Mouse (Mus musculus): Measurements from ENCODE around the gene Pcdh10. TPM values are rescaled to one million over a fixed set of nuclear protein-coding genes. Genes with fewer than 3 reads are reported as not detected.

The Pcdh10 gene
- total RNA-seq (2021), result 100 to 1,000 TPM; 208 to 222 TPM

GRCm38 (mm10) chr3:45378145-45378544, at the start of gene Pcdh10:
Gene Pcdh10 (plus strand): TSS chr3:45378398.
- peak; percentile 99 for DNase-seq (ENCODE audit: low spot score in 2 of 2)
- intact Hi-C loops (cut with DNase I), result no loop called here

GRCm38 (mm10) chr3:45355919-45356318, 22.3 kb upstream of the Pcdh10 start:
- intact Hi-C loops (cut with DNase I), result no loop called here
- DNase-seq (ENCODE audit: low spot score in 2 of 2), result no peak

GRCm38 (mm10) chr3:45368952-45369351, 9.2 kb upstream of the Pcdh10 start:
- intact Hi-C loops (cut with DNase I), result no loop called here
- no peak for DNase-seq (ENCODE audit: low spot score in 2 of 2)

GRCm38 (mm10) chr3:45375761-45376500, 2.3 kb upstream of the Pcdh10 start:
- peak; percentile 75 to 85 for DNase-seq (ENCODE audit: low spot score in 2 of 2)
- intact Hi-C loops (cut with DNase I), result no loop called here

- intact Hi-C loops (cut with DNase I), result no loop called here
- DNase-seq (ENCODE audit: low spot score in 2 of 2), result peak; percentile 64
These were observed 1.5 kb upstream of the Pcdh10 start for GRCm38 (mm10) chr3:45376501-45377390.

- intact Hi-C loops (cut with DNase I), result no loop called here
- peak; percentile 70 for DNase-seq (ENCODE audit: low spot score in 2 of 2)
These were observed 703 bp upstream of the Pcdh10 start for GRCm38 (mm10) chr3:45377391-45377998.

- intact Hi-C loops (cut with DNase I), result no loop called here
- DNase-seq (ENCODE audit: low spot score in 2 of 2), result peak; percentile 42 to 49
These were observed 1.4 kb downstream of the Pcdh10 start for GRCm38 (mm10) chr3:45379541-45379971.

- intact Hi-C loops (cut with DNase I), result loop anchor here (10.0 kb wide), 1 partner anchor 955 kb away; no protein-coding TSS in a partner anchor
- peak; percentile 59 to 60 for DNase-seq (ENCODE audit: low spot score in 2 of 2)
These were observed 2.0 kb downstream of the Pcdh10 start for GRCm38 (mm10) chr3:45379972-45380761.

GRCm38 (mm10) chr3:45380811-45381761, 2.9 kb downstream of the Pcdh10 start:
- DNase-seq (ENCODE audit: low spot score in 2 of 2), result peak; percentile 55 to 63
- intact Hi-C loops (cut with DNase I), result loop anchor here (10.0 kb wide), 1 partner anchor 954 kb away; no protein-coding TSS in a partner anchor

- intact Hi-C loops (cut with DNase I), result loop anchor here (10.0 kb wide), 1 partner anchor 953 kb away; no protein-coding TSS in a partner anchor
- DNase-seq (ENCODE audit: low spot score in 2 of 2), result no peak
These were observed 4.0 kb downstream of the Pcdh10 start for GRCm38 (mm10) chr3:45382032-45382755.

GRCm38 (mm10) chr3:45383831-45384230, 5.6 kb downstream of the Pcdh10 start:
- DNase-seq (ENCODE audit: low spot score in 2 of 2), result no peak
- intact Hi-C loops (cut with DNase I), result loop anchor here (10.0 kb wide), 1 partner anchor 951 kb away; no protein-coding TSS in a partner anchor

GRCm38 (mm10) chr3:45385028-45385427, 6.8 kb downstream of the Pcdh10 start:
- intact Hi-C loops (cut with DNase I), result loop anchor here (10.0 kb wide), 1 partner anchor 950 kb away; no protein-coding TSS in a partner anchor
- peak in 1 of 2 experiments; percentile 15 for DNase-seq (ENCODE audit: low spot score in 2 of 2)

GRCm38 (mm10) chr3:45385451-45385850, 7.3 kb downstream of the Pcdh10 start:
- intact Hi-C loops (cut with DNase I), result loop anchor here (10.0 kb wide), 1 partner anchor 949 kb away; no protein-coding TSS in a partner anchor

GRCm38 (mm10) chr3:45386512-45386911, 8.3 kb downstream of the Pcdh10 start:
- intact Hi-C loops (cut with DNase I), result loop anchor here (10.0 kb wide), 1 partner anchor 948 kb away; no protein-coding TSS in a partner anchor
- DNase-seq (ENCODE audit: low spot score in 2 of 2), result peak in 1 of 2 experiments; percentile 23

More at GRCm38 (mm10) chr3:45385451-45385850, 7.3 kb downstream of the Pcdh10 start:
- no peak for DNase-seq (ENCODE audit: low spot score in 2 of 2)

GRCm38 (mm10) chr3:45397101-45397500, 18.9 kb downstream of the Pcdh10 start:
- no peak for DNase-seq (ENCODE audit: low spot score in 2 of 2)
- intact Hi-C loops (cut with DNase I), result no loop called here

GRCm38 (mm10) chr3:45403239-45403638, 25.0 kb downstream of the Pcdh10 start:
- intact Hi-C loops (cut with DNase I), result no loop called here
- DNase-seq (ENCODE audit: low spot score in 2 of 2), result no peak

- intact Hi-C loops (cut with DNase I), result no loop called here
These were observed 53.5 kb downstream of the Pcdh10 start for GRCm38 (mm10) chr3:45431691-45432090.

More at GRCm38 (mm10) chr3:45431691-45432090, 53.5 kb downstream of the Pcdh10 start:
- no peak for DNase-seq (ENCODE audit: low spot score in 2 of 2)

Measured in left cerebral cortex, postnatal 36 days (tissue).